Mouse (Mus musculus) liver, embryonic 14.5 days (tissue): ENCODE measurements at regions not wholly inside any gene's neighbourhood (a gene's known extent, or its start where the extent isn't known, plus 50 kb on each side); places are given as distances from the start of the nearest gene placed in this dataset.

Experiments used
- ATAC-seq: fragments of 200-750 bp; cut with Nextera tagmentation; 2 replicates; pipeline ENCODE4 v1.8.0; 2017; ENCODE audit warnings: moderate number of reproducible peaks, mild to moderate bottlenecking, moderate library complexity; ENCODE audit not compliant: insufficient read depth
- DNase-seq, 3 experiments: peaks; one replicate each; pipeline ENCODE4 v3.0.0-alpha.2; 2012 to 2013; ENCODE audit warnings: low read depth in 3 of 3, low spot score in 3 of 3
- H3K27ac ChIP-seq: fragments of 300-500 bp; sonication (generic); 2 replicates; pipeline ENCODE4 v1.5.1; 2014; ENCODE audit warnings: moderate library complexity, mild to moderate bottlenecking, control low read depth, inconsistent platforms
- H3K27me3 ChIP-seq: fragments of 300-500 bp; sonication (generic); 2 replicates; pipeline ENCODE4 v1.6.1; 2014; ENCODE audit warnings: mild to moderate bottlenecking, low read length, moderate library complexity; ENCODE audit not compliant: control insufficient read depth, insufficient read depth
- H3K36me3 ChIP-seq: fragments of 300-500 bp; sonication (generic); replicated peaks from 2 replicates; pipeline ENCODE4 v1.6.1; 2014; ENCODE audit warnings: low read depth; ENCODE audit not compliant: control insufficient read depth, insufficient read depth
- H3K4me1 ChIP-seq, 2 experiments: fragments of 200-500 bp in 1 of 2; fragments of 300-500 bp in 1 of 2; sonication (generic) in 1 of 2; replicated peaks; 2 replicates each; pipeline ENCODE4 v1.6.1; 2012 to 2014; ENCODE audit warnings: antibody characterized with exemption in 1 of 2, inconsistent platforms in 1 of 2, low read length in 1 of 2; ENCODE audit not compliant: control insufficient read depth in 2 of 2, insufficient read depth in 2 of 2
- H3K4me2 ChIP-seq: fragments of 300-500 bp; sonication (generic); 2 replicates; pipeline ENCODE4 v1.6.1; 2014; ENCODE audit warnings: low read depth, mild to moderate bottlenecking, control low read depth, moderate library complexity
- H3K4me3 ChIP-seq, 2 experiments: fragments of 200-500 bp in 1 of 2; fragments of 300-500 bp in 1 of 2; sonication (generic) in 1 of 2; 2 replicates each; pipeline ENCODE4 v1.5.1; 2012 to 2014; ENCODE audit warnings: low read depth in 2 of 2, low read length in 2 of 2, mild to moderate bottlenecking in 2 of 2, control low read depth in 1 of 2, inconsistent platforms in 1 of 2, moderate library complexity in 1 of 2; ENCODE audit not compliant: insufficient read depth in 1 of 2
- H3K9ac ChIP-seq: fragments of 300-500 bp; sonication (generic); replicated peaks from 2 replicates; pipeline ENCODE4 v1.6.1; 2014; ENCODE audit warnings: mild to moderate bottlenecking, control low read depth, moderate library complexity
- H3K9me3 ChIP-seq: fragments of 300-500 bp; sonication (generic); 2 replicates; pipeline ENCODE4 v1.6.1; 2016; ENCODE audit warnings: low read length, mixed read lengths; ENCODE audit not compliant: control insufficient read depth
- CTCF ChIP-seq: IDR thresholded peaks from 2 replicates; pipeline ENCODE4 v1.5.1; 2016; ENCODE audit warnings: antibody characterized with exemption, low read depth, control low read depth
- EP300 ChIP-seq: IDR thresholded peaks from 2 replicates; pipeline ENCODE4 v1.6.1; 2016; ENCODE audit warnings: antibody characterized with exemption, low read depth
- WGBS: fragments of 180-500 bp; shearing (Covaris S2); extraction: QIAGEN DNeasy Blood & Tissue Kit; methylation state at CpG from one replicate; pipeline ENCODE4 v1.1.7; 2014; ENCODE audit not compliant: insufficient replicate concordance; 5-methylcytosine and 5-hydroxymethylcytosine counted together

DNA sequence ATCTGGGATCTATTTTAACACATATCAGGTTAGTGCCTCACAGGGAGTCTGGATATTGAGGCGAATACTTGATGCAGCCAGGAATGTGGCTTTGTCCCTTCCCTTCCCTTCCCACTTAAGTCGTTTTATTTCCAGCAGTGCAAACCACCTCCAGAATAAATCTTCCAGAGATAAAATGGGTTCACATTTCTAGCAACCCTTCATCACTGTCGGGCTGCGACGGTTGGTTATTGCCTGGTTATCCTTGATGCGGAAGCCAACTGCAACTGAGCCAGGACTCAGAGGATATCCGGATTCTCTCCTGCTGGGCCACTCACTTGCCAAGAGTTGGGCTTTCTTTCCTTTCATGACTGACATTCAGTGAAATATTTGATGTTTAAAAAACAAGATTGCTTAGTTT is 111.0 kb upstream of the Psmd7 start:
- no peak overlapping the region for H3K4me3 ChIP-seq
- H3K4me2 ChIP-seq: no peak overlapping the region
- WGBS: 48% methylated on average over 7 of the region's 7 CpGs
- H3K9me3 ChIP-seq: no peaks in the 10 kb centered on the region
- no peak for ATAC-seq
- no peaks in the 10 kb centered on the region for H3K27me3 ChIP-seq
- no peak for DNase-seq
- no peak overlapping the region for H3K9ac ChIP-seq
- H3K27ac ChIP-seq: no peak overlapping the region
- H3K36me3 ChIP-seq: no peaks in the 10 kb centered on the region
- TF ChIP-seq CTCF (no peak), EP300 (no peak)
- H3K4me1 ChIP-seq: peaks cover 0 to 3% of the 10 kb centered on the region in 2 experiments; a peak in 2 of 4 replicates

DNA sequence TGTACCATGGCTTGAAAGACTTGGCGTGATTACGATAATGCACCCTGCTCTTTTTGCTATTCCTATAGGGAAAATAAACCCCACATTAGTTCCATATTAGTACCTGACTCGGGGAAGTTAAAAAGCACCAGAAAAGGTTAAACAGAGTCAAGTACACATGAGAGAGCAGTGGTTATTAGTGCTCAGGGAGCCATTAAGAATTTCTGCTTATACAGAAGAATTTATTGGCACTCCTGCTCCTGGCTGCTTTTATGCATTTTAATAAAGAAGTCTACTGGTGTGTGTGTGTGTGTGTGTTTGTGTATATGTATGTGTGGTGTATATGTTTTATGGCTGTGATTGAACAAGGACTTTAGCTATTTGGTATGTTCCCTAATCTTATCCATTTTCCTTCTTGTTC is 111.5 kb upstream of the Psmd7 start:
- Histone ChIP-seq H3K9ac (no peak overlapping the region), H3K4me2 (no peak overlapping the region), H3K4me3 (no peak overlapping the region), H3K36me3 (no peaks in the 10 kb centered on the region), H3K27ac (no peak overlapping the region), H3K4me1 (peaks cover 0 to 3% of the 10 kb centered on the region in 2 experiments; a peak in 2 of 4 replicates), H3K9me3 (no peaks in the 10 kb centered on the region), H3K27me3 (no peaks in the 10 kb centered on the region)
- DNase-seq: no peak
- TF ChIP-seq EP300 (no peak), CTCF (no peak)
- WGBS: 55% methylated on average over 3 of the region's 3 CpGs
- ATAC-seq: no peak

DNA sequence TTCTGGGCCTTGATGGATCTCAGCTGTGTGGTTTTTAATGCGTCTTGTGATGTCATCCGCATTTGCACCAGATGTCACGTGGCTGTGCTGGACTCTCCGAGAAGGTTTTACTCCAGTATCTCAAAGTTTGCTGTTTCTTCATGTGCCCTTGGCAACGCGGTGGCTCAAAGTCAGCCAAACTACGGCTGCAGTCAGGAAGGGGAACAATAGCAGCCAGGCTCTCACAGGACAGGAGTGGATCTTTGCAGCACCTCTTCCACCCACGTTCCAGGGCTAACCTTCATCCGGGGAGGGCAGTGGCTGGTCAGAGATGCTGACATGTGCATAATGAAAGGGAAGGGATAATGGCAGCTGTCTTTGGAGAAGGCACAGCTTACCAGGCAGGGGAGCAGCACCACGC is 127.6 kb upstream of the Psmd7 start:
- Histone ChIP-seq H3K27ac (no peak overlapping the region), H3K36me3 (no peaks in the 10 kb centered on the region), H3K4me1 (no peaks in the 10 kb centered on the region), H3K27me3 (no peaks in the 10 kb centered on the region), H3K4me2 (no peak overlapping the region), H3K9me3 (no peaks in the 10 kb centered on the region), H3K4me3 (no peak overlapping the region), H3K9ac (no peak overlapping the region)
- 71% methylated on average over 10 of the region's 10 CpGs for WGBS
- TF ChIP-seq EP300: no peak
- no peak for TF ChIP-seq CTCF
- no peak for DNase-seq
- no peak for ATAC-seq

DNA sequence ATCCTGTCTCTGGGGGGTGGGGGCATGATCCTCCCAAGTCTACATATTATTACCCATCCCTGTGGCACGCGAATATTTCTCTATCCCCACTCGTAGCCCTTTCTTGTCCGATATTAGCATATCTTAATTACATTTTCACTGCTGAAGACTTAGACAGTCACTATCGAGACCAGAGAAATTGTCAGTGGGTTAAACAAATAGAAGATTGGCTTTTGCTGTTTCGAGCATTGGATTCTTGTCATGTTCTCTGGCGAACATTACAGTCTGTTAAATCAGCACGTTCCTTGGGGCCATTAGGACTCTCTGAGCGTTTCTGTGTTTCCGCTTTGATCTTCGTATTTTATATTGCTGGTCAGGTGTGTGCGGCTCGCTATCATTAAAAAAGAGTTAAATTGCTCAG is 129.6 kb upstream of the Psmd7 start:
- no peaks in the 10 kb centered on the region for H3K27me3 ChIP-seq

DNA sequence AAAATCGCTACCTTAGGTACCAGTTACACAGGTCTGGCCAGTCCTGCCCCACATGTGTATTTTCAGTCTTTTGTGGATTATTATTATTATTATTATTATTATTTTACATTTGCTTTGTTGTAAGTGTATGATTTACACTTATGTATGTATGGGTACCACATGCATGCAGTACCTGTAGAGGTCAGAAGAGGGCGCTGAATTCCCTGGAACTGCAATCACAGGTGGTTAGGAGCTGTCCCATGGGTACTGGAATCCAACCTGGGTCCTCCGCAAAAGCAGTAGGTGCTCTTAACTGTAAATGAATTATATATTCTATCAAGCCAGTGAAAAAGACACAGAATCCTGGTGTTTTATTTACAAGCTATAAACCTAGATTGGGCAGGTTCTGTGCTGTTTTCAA is 131.4 kb upstream of the Psmd7 start:
- no peak overlapping the region for H3K9ac ChIP-seq
- ATAC-seq (no peak), DNase-seq (no peak)
- no peaks in the 10 kb centered on the region for H3K36me3 ChIP-seq
- WGBS: 48% methylated on average over 3 of the region's 3 CpGs
- no peak overlapping the region for H3K27ac ChIP-seq
- H3K27me3 ChIP-seq: no peaks in the 10 kb centered on the region
- H3K4me2 ChIP-seq: no peak overlapping the region
- TF ChIP-seq CTCF (peak; percentile 35; the same call in 1 of the 2 replicates), EP300 (no peak)
- H3K4me1 ChIP-seq: no peaks in the 10 kb centered on the region
- no peak overlapping the region for H3K4me3 ChIP-seq
- H3K9me3 ChIP-seq: no peaks in the 10 kb centered on the region

More for the DNA sequence above, 129.6 kb upstream of the Psmd7 start:
- TF ChIP-seq CTCF (no peak), EP300 (no peak)
- Histone ChIP-seq H3K4me1 (no peaks in the 10 kb centered on the region), H3K27ac (no peak overlapping the region), H3K9ac (no peak overlapping the region), H3K4me3 (no peak overlapping the region), H3K4me2 (no peak overlapping the region), H3K36me3 (no peaks in the 10 kb centered on the region), H3K9me3 (no peaks in the 10 kb centered on the region)
- DNase-seq: no peak
- ATAC-seq: no peak
- WGBS: 69% methylated on average over 13 of the region's 13 CpGs
